Comparison of ENCODE assay signal across 21 mouse cellular contexts in the genomic region with DNA sequence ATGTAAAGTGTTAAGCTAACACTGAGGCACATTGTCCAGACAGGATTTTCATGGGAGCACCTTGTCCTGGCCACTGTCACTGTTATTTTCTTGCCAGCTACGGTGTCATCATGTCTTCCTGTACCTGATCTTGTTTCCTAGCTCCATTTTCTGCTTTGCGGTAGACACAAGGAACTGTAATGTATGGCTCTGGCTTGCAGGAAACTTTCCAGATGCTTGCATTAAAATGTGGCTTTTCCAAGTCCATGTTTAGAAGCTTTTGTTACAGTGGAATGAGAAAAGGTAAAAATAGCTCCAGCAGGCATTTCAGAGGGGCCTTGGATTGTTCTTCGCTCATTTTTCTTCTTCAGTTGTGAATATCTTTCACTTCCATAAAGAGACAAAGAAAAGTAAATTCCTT.
"Had no signal": no experiment of that assay in that cellular context is flagged by ENCODE, and none has a peak within 500 bp of the region (broad histone marks: within the 10 kb centered on the region; RNA-seq: fewer than 3 reads in every experiment).

No protein-coding gene starts in this region.

- H3K36me3 ChIP-seq: liver, embryonic 15.5 days; lung, embryonic 15.5 days; midbrain, embryonic 10.5 days; midbrain, embryonic 12.5 days; neural tube, embryonic 13.5 days; neural tube, embryonic 15.5 days had no signal

- H3K27me3 ChIP-seq: liver, embryonic 15.5 days; lung, embryonic 15.5 days; midbrain, embryonic 12.5 days; neural tube, embryonic 13.5 days; neural tube, embryonic 15.5 days had no signal

- H3K9ac ChIP-seq: liver, embryonic 15.5 days; liver, postnatal 0 days; lung, embryonic 15.5 days; midbrain, embryonic 12.5 days; neural tube, embryonic 13.5 days; neural tube, embryonic 15.5 days had no signal

- H3K4me3 ChIP-seq: liver, embryonic 15.5 days; lung, embryonic 15.5 days; midbrain, embryonic 10.5 days; midbrain, embryonic 12.5 days; myocyte; neural tube, embryonic 13.5 days; neural tube, embryonic 15.5 days had no signal

- H3K9me3 ChIP-seq: liver, embryonic 15.5 days; lung, embryonic 15.5 days; midbrain, embryonic 10.5 days; midbrain, embryonic 12.5 days; neural tube, embryonic 13.5 days; neural tube, embryonic 15.5 days had no signal

- H3K27ac ChIP-seq: liver, embryonic 15.5 days; lung, embryonic 15.5 days; midbrain, embryonic 10.5 days; midbrain, embryonic 12.5 days; neural tube, embryonic 13.5 days; neural tube, embryonic 15.5 days had no signal

- H3K4me1 ChIP-seq: liver, embryonic 15.5 days; lung, embryonic 15.5 days; midbrain, embryonic 12.5 days; neural tube, embryonic 13.5 days; neural tube, embryonic 15.5 days had no signal

- DNase-seq: liver, postnatal 0 days; lung, adult 2 months; lung, postnatal 10 days; lung, postnatal 4 days; midbrain, embryonic 14.5 days; retina, postnatal 1 day; right cerebral cortex, adult 18-20 months; right cerebral cortex, postnatal 25 days; right cerebral cortex, postnatal 4 days; spleen, adult 18-20 months; thymus, adult 2 months; thymus, postnatal 25 days; thymus, postnatal 4 days had no signal

- H3K4me2 ChIP-seq: liver, embryonic 15.5 days; lung, embryonic 15.5 days; midbrain, embryonic 12.5 days; neural tube, embryonic 13.5 days; neural tube, embryonic 15.5 days had no signal

- ATAC-seq: liver, postnatal 0 days; midbrain, embryonic 16.5 days had no signal
